Mouse (Mus musculus) testis, adult 2 months (tissue): ENCODE data around the gene Polr2f. TPM values are rescaled to one million over a fixed set of nuclear protein-coding genes. Genes with fewer than 3 reads are reported as not detected.

Source experiments
- H3K27ac ChIP-seq: fragments of 200-500 bp; 2 replicates; pipeline ENCODE4 v1.5.1; 2012; ENCODE audit warnings: low read depth, low read length; ENCODE audit not compliant: control insufficient read depth, insufficient read depth
- H3K27me3 ChIP-seq: fragments of 200-500 bp; 2 replicates; pipeline ENCODE4 v1.6.1; 2012; ENCODE audit warnings: mild to moderate bottlenecking, low read length, moderate library complexity; ENCODE audit not compliant: control insufficient read depth, insufficient read depth
- H3K36me3 ChIP-seq: fragments of 200-500 bp; 2 replicates; pipeline ENCODE4 v1.6.1; 2012; ENCODE audit warnings: mild to moderate bottlenecking, low read length; ENCODE audit not compliant: control insufficient read depth, insufficient read depth
- H3K4me1 ChIP-seq: fragments of 200-500 bp; 2 replicates; pipeline ENCODE4 v1.6.1; 2012; ENCODE audit warnings: low read length; ENCODE audit not compliant: control insufficient read depth, insufficient read depth
- H3K4me3 ChIP-seq: fragments of 200-500 bp; 2 replicates; pipeline ENCODE4 v1.5.1; 2012; ENCODE audit warnings: low read depth, mild to moderate bottlenecking, low read length, moderate library complexity, mixed read lengths; ENCODE audit not compliant: control insufficient read depth
- CTCF ChIP-seq: fragments of 200-500 bp; IDR thresholded peaks from 2 replicates; pipeline ENCODE4 v1.5.1; 2012; ENCODE audit warnings: low read depth, mild to moderate bottlenecking, inconsistent platforms, low read length, moderate library complexity; ENCODE audit not compliant: control insufficient read depth, insufficient read depth, insufficient replicate concordance
- POLR2A ChIP-seq: fragments of 200-500 bp; IDR thresholded peaks from 2 replicates; pipeline ENCODE4 v1.6.1; 2012; ENCODE audit warnings: low read depth, mild to moderate bottlenecking, inconsistent platforms, low read length, moderate library complexity; ENCODE audit not compliant: control insufficient read depth
- polyA plus RNA-seq: library from polyadenylated mRNA; depleted of rRNA; stranded (reverse); fragments of >200 nt; gene quantifications from 2 replicates; pipeline ENCODE4 v1.2.3, GENCODE M21; 2012; rRNA removed

Polr2f gene
- polyA plus RNA-seq = 41.1 and 42.2 TPM in 2 replicates

DNA sequence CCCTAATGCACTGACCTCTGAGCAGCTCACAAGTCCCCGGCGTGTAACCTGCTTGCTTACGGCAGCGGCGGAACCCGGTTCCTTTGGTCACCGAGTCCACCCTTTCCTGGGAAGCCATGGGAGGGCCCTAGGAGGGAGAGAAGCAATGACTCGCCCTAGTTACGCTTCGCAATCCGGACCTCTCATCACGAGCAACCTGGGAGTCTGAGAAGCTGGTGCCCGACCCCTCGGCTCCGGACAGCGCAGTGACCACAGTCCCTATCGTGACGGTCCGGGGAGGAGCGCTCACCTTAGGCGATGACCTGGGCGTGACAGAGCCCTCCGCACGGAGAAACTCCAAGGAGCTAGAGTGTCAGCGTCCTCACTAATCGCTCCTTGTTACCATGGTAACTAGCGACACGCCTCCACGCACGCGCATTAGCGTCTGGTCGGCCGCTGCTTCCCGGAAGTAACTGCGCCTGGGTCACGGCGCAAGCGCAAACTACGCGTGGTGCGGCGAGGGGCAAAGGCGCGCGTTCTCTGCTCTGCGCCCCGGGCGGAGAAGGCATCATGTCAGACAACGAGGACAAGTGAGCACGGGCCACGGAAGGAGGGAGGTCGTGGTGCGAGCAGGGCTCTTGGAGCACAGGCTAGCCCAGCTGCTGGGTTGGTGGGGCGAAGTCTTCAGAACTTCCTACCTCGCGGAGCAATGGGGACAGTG is at the start of gene Polr2f, which contains the start of gene 1700088E04Rik:
Gene Polr2f, plus strand, starts transcription at position 144 of the 700 bp plus-strand sequence.
Gene 1700088E04Rik, minus strand, starts transcription at position 388 of the 700 bp plus-strand sequence.
- Histone ChIP-seq H3K36me3 (no peaks in the 10 kb centered on the region; the same call in none of the 2 replicates), H3K4me1 (no peaks in the 10 kb centered on the region; the same call in 1 of the 2 replicates), H3K27ac (peak within 1 kb of the TSS; percentile 58), H3K27me3 (no peaks in the 10 kb centered on the region), H3K4me3 (peak within 1 kb of the TSS; percentile 88)
- TF ChIP-seq CTCF (no peak), POLR2A (peak; percentile 93)

DNA sequence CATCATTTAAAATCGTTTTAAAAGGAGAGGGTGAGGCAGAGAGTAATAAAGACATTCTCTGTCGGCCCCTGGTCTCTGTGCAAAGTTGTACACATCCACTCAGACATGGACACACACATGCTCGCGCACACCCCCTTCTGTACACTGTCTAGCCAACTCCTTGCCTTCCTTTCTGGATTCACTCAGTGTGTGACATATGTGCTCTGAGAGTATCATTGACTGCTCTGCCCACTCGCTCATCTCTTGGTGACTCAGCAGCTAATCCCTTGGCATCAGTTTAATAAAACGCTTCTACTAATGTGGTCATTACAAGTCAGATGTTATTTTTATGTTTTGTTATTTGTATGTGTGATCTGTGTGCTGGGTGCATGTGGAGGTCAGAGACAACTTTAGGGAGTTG is 48.5 kb upstream of the Polr2f start:
- Histone ChIP-seq H3K4me1 (no peaks in the 10 kb centered on the region), H3K27ac (no peak overlapping the region), H3K4me3 (no peak overlapping the region), H3K36me3 (peaks cover 3% of the 10 kb centered on the region), H3K27me3 (no peaks in the 10 kb centered on the region)
- TF ChIP-seq POLR2A (no peak), CTCF (no peak)

- Histone ChIP-seq H3K27me3 (no peaks in the 10 kb centered on the region), H3K36me3 (peaks cover 3% of the 10 kb centered on the region), H3K27ac (no peak overlapping the region; the same call in 1 of the 2 replicates), H3K4me3 (no peak overlapping the region), H3K4me1 (peaks cover 2% of the 10 kb centered on the region)
- TF ChIP-seq POLR2A (no peak), CTCF (peak; percentile 62; the same call in 1 of the 2 replicates)
Observed at GRCm38 (mm10) chr15:79093083-79093839, 47.5 kb upstream of the Polr2f start.

DNA sequence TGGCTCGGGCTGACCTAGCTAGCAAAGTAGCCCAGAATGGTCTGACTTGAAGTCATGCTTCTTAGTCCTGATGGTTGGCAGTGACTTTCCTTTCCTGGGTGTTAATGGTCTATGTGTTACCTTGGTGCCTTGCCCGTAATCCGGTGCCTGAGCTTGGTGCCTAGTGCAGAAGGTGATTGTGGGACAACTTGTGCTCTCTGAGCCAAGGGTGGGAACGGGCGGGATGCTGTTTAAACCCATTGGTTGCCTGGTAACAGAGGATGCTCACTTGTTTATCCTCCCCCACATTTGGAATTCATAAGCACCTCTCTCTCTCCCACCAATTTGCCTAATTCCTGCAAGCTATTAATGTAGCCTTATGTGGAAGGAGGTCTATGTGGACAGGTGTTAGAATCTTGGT is 45.3 kb upstream of the Polr2f start:
- peaks cover 3% of the 10 kb centered on the region for H3K36me3 ChIP-seq

GRCm38 (mm10) chr15:79096556-79096955 is 44.3 kb upstream of the Polr2f start:
- Histone ChIP-seq H3K36me3 (peaks cover 2% of the 10 kb centered on the region), H3K4me3 (no peak overlapping the region), H3K27me3 (no peaks in the 10 kb centered on the region), H3K4me1 (peaks cover 2% of the 10 kb centered on the region), H3K27ac (no peak overlapping the region)
- TF ChIP-seq POLR2A (no peak), CTCF (no peak)

More for the DNA sequence above, 45.3 kb upstream of the Polr2f start:
- Histone ChIP-seq H3K27me3 (no peaks in the 10 kb centered on the region), H3K4me1 (peaks cover 2% of the 10 kb centered on the region), H3K27ac (no peak overlapping the region), H3K4me3 (no peak overlapping the region)
- TF ChIP-seq POLR2A (no peak), CTCF (no peak)

GRCm38 (mm10) chr15:79097135-79097534 is 43.7 kb upstream of the Polr2f start:
- TF ChIP-seq CTCF = no peak
- no peak for TF ChIP-seq POLR2A
- peaks cover 2% of the 10 kb centered on the region for H3K4me1 ChIP-seq
- no peaks in the 10 kb centered on the region for H3K27me3 ChIP-seq
- H3K27ac ChIP-seq = peak overlapping the region; percentile 72
- no peak overlapping the region for H3K4me3 ChIP-seq
- peaks cover 2% of the 10 kb centered on the region for H3K36me3 ChIP-seq

- no peak for TF ChIP-seq CTCF
- TF ChIP-seq POLR2A = no peak
- H3K27ac ChIP-seq = peak overlapping the region; percentile 72
- no peak overlapping the region for H3K4me3 ChIP-seq
- no peaks in the 10 kb centered on the region for H3K27me3 ChIP-seq
- peaks cover 2% of the 10 kb centered on the region for H3K4me1 ChIP-seq
- H3K36me3 ChIP-seq = peaks cover 2% of the 10 kb centered on the region
Observed at GRCm38 (mm10) chr15:79097611-79098025, 43.2 kb upstream of the Polr2f start.
